Mouse (Mus musculus): ENCODE measurements around the gene Nid2. TPM values are rescaled to one million over a fixed set of nuclear protein-coding genes. Genes with fewer than 3 reads are reported as not detected.

The Nid2 gene
- total and polyA plus RNA-seq, 3 experiments, result not detected

DNA sequence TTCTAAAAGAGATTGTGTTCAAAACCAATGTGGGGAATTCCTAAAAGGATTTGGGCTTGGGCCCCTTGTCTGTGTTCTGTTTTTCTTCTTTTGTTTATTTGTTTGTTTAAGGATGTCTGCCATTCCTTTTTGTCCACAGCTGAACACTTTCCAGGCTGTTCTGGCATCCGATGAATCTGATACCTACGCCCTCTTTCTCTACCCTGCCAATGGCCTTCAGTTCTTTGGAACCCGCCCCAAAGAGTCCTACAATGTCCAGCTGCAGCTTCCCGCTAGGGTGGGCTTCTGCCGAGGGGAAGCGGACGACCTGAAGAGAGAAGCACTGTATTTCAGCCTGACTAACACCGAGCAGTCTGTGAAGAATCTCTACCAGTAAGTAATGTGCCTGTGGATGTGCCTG, 12.5 kb downstream of the Nid2 start:
- H3K9me3 ChIP-seq (replicated peaks; ENCODE audit: insufficient read depth, low read length), result no peaks in the 10 kb centered on the region
- H3K27me3 ChIP-seq (ENCODE audit: control insufficient read depth in 1 of 2, insufficient read depth in 2 of 2, low read length in 2 of 2), result no peaks in the 10 kb centered on the region; a peak in 1 of 4 replicates
- H3K4me1 ChIP-seq (ENCODE audit: control insufficient read depth in 1 of 2, insufficient read depth in 2 of 2, low read length in 2 of 2), result no peaks in the 10 kb centered on the region

GRCm38 (mm10) chr14:19764331-19764730, 13.3 kb downstream of the Nid2 start:
- Histone ChIP-seq H3K9me3 (replicated peaks; ENCODE audit: insufficient read depth, low read length) (no peaks in the 10 kb centered on the region), H3K79me2 (ENCODE audit: control insufficient read depth, insufficient read depth, low read length, poor library complexity) (no peaks in the 10 kb centered on the region), H3K9ac (ENCODE audit: control insufficient read depth, low read depth, low read length, poor library complexity, severe bottlenecking) (no peak overlapping the region), H3K4me3 (ENCODE audit: control insufficient read depth in 1 of 2, insufficient read depth in 1 of 2, low read depth in 2 of 2, low read length in 2 of 2) (no peak overlapping the region), H3K27me3 (ENCODE audit: control insufficient read depth in 1 of 2, insufficient read depth in 2 of 2, low read length in 2 of 2) (no peaks in the 10 kb centered on the region; a peak in 1 of 4 replicates), H3K4me1 (ENCODE audit: control insufficient read depth in 1 of 2, insufficient read depth in 2 of 2, low read length in 2 of 2) (no peaks in the 10 kb centered on the region), H3K27ac (ENCODE audit: control insufficient read depth, low read depth, low read length) (no peak overlapping the region), H3K36me3 (ENCODE audit: control insufficient read depth in 1 of 2, insufficient read depth in 2 of 2, low read length in 2 of 2) (no peaks in the 10 kb centered on the region; a peak in 1 of 4 replicates)
- peak; percentile 6 for DNase-seq (ENCODE audit: low read depth, low spot score)
- TF ChIP-seq GABPA (IDR thresholded peaks at IDR 0.05; ENCODE audit: low read depth, low read length), result no peak
- TF ChIP-seq MAFK (IDR thresholded peaks at IDR 0.05; ENCODE audit: borderline replicate concordance, low read depth, low read length), result no peak
- no peak for TF ChIP-seq CHD1 (IDR thresholded peaks at IDR 0.05; ENCODE audit: low read depth, low read length)
- no peak for TF ChIP-seq HCFC1 (IDR thresholded peaks at IDR 0.05; ENCODE audit: low read depth, low read length)
- TF ChIP-seq TCF12 (IDR thresholded peaks at IDR 0.05; ENCODE audit: low read depth, low read length), result no peak
- no peak for TF ChIP-seq MYC (IDR thresholded peaks at IDR 0.05; ENCODE audit: low read depth, low read length)
- no peak for TF ChIP-seq JUND (IDR thresholded peaks at IDR 0.05; ENCODE audit: low read depth, low read length)
- TF ChIP-seq POLR2A (IDR thresholded peaks at IDR 0.05; ENCODE audit: control insufficient read depth in 1 of 2, insufficient read depth in 1 of 2, low read depth in 1 of 2, low read length in 2 of 2, poor library complexity in 1 of 2), result no peak
- no peak for TF ChIP-seq USF2 (IDR thresholded peaks at IDR 0.05; ENCODE audit: borderline replicate concordance in 1 of 2, insufficient read depth in 1 of 2, low read depth in 1 of 2, low read length in 2 of 2)
- TF ChIP-seq BHLHE40 (IDR thresholded peaks at IDR 0.05; ENCODE audit: borderline replicate concordance, low read depth, low read length), result no peak
- TF ChIP-seq ELF1 (IDR thresholded peaks at IDR 0.05; ENCODE audit: low read depth, low read length), result no peak
- no peak for TF ChIP-seq TBP (IDR thresholded peaks at IDR 0.05; ENCODE audit: low read depth, low read length)
- TF ChIP-seq SMC3 (IDR thresholded peaks at IDR 0.05; ENCODE audit: low read depth, low read length), result no peak
- TF ChIP-seq TAL1 (IDR thresholded peaks at IDR 0.05; ENCODE audit: low read length), result no peak
- TF ChIP-seq EP300 (IDR thresholded peaks at IDR 0.05; ENCODE audit: low read depth in 1 of 2, low read length in 2 of 2), result no peak
- TF ChIP-seq RAD21 (IDR thresholded peaks at IDR 0.05; ENCODE audit: low read depth, low read length), result no peak
- TF ChIP-seq MYB (IDR thresholded peaks at IDR 0.05; ENCODE audit: low read depth, low read length), result no peak
- no peak for TF ChIP-seq UBTF (IDR thresholded peaks at IDR 0.05; ENCODE audit: borderline replicate concordance, insufficient read depth, low read depth, low read length)

More for the DNA sequence above, 12.5 kb downstream of the Nid2 start:
- Histone ChIP-seq H3K4me3 (ENCODE audit: control insufficient read depth in 1 of 2, insufficient read depth in 1 of 2, low read depth in 2 of 2, low read length in 2 of 2) (no peak overlapping the region), H3K9ac (ENCODE audit: control insufficient read depth, low read depth, low read length, poor library complexity, severe bottlenecking) (no peak overlapping the region), H3K27ac (ENCODE audit: control insufficient read depth, low read depth, low read length) (no peak overlapping the region), H3K79me2 (ENCODE audit: control insufficient read depth, insufficient read depth, low read length, poor library complexity) (no peaks in the 10 kb centered on the region), H3K36me3 (ENCODE audit: control insufficient read depth in 1 of 2, insufficient read depth in 2 of 2, low read length in 2 of 2) (no peaks in the 10 kb centered on the region; a peak in 1 of 4 replicates)
- TF ChIP-seq ETS1 (IDR thresholded peaks at IDR 0.05; ENCODE audit: low read depth, low read length) (no peak), ZC3H11A (IDR thresholded peaks at IDR 0.05; ENCODE audit: low read depth, low read length) (no peak), HCFC1 (IDR thresholded peaks at IDR 0.05; ENCODE audit: low read depth, low read length) (no peak), MAFK (IDR thresholded peaks at IDR 0.05; ENCODE audit: borderline replicate concordance, low read depth, low read length) (no peak), GABPA (IDR thresholded peaks at IDR 0.05; ENCODE audit: low read depth, low read length) (no peak), UBTF (IDR thresholded peaks at IDR 0.05; ENCODE audit: borderline replicate concordance, insufficient read depth, low read depth, low read length) (no peak), TCF12 (IDR thresholded peaks at IDR 0.05; ENCODE audit: low read depth, low read length) (no peak)
- no peak for DNase-seq (ENCODE audit: low read depth, low spot score)

Measured in MEL (cell line).